In genomic region chr14:121825521-121826445, GRCm38 (mm10) we compare ENCODE assay signal across 10 mouse cellular contexts. TPM values are rescaled to one million over a fixed set of nuclear protein-coding genes. Genes with fewer than 3 reads are reported as not detected.
A peak's percentile ranks its signal among the peaks of the same experiment; 100 is the strongest.
DNase-seq lines count a peak whose midpoint lies in the region.
"Had no signal": no experiment of that assay in that cellular context is flagged by ENCODE, and none has a peak within 500 bp of the region (broad histone marks: within the 10 kb centered on the region; RNA-seq: fewer than 3 reads in every experiment).

No protein-coding gene starts in this region.

- peaks cover 14% of the 10 kb centered on the region; the same call in 1 of the 2 replicates for H3K9me3 ChIP-seq in hindbrain, embryonic 10.5 days
- H3K9me3 ChIP-seq: megakaryocyte, embryonic 14.5 days had no signal

- H3K27ac ChIP-seq in hindbrain, embryonic 10.5 days: no peak overlapping the region

- H3K4me3 ChIP-seq in hindbrain, embryonic 10.5 days: no peak overlapping the region
- H3K4me3 ChIP-seq: erythroblast, embryonic 14.5 days; megakaryocyte, embryonic 14.5 days had no signal

- 80% methylated on average over 10 of the region's 10 CpGs for WGBS in hindbrain, embryonic 10.5 days

- peak; percentile 38 for DNase-seq in gastrocnemius, postnatal 25 days
- DNase-seq in gastrocnemius, postnatal 4 days (ENCODE audit: low spot score in 2 of 2): no peak
- DNase-seq in 3134 (ENCODE audit: extremely low read depth, insufficient read length, low spot score): peak; percentile 66
- DNase-seq in cerebellum, postnatal 14 days: peak; percentile 50 to 59
- peak; percentile 24 for DNase-seq in layer of hippocampus, adult 9-11 months
- DNase-seq in telencephalon, adult 2 months (ENCODE audit: low read depth, low spot score): peak; percentile 76
- DNase-seq in thymus, postnatal 10 days (ENCODE audit: low spot score in 2 of 2): no peak
- DNase-seq in hindbrain, embryonic 10.5 days (ENCODE audit: low spot score): no peak

- peaks cover 15% of the 10 kb centered on the region for H3K4me1 ChIP-seq in hindbrain, embryonic 10.5 days (replicated peaks)
- H3K4me1 ChIP-seq: megakaryocyte, embryonic 14.5 days had no signal

- H3K27me3 ChIP-seq in hindbrain, embryonic 10.5 days (ENCODE audit: insufficient read depth, poor library complexity, severe bottlenecking): no peaks in the 10 kb centered on the region
- H3K27me3 ChIP-seq: megakaryocyte, embryonic 14.5 days had no signal

- no peaks in the 10 kb centered on the region for H3K36me3 ChIP-seq in hindbrain, embryonic 10.5 days

RNA-seq across cellular contexts. Expression of gene Dock9, which starts 28.1 kb away (rescaled TPM):
- total RNA-seq in gastrocnemius, postnatal 25 days (2021): 10 to 100 TPM; 14.5 to 17.2 TPM
- total RNA-seq in gastrocnemius, postnatal 4 days (2021): 10 to 100 TPM; 40.2 to 44.6 TPM
- polyA plus RNA-seq in hindbrain, embryonic 10.5 days (2016; fragmentation: Nextera tagmentation; extraction: Ambion mirVana): 3.3 and 3.4 TPM in 2 replicates

RNA-seq across cellular contexts. Expression of gene Ubac2, which starts 52.6 kb away (rescaled TPM):
- total RNA-seq in gastrocnemius, postnatal 25 days (2021): 10 to 100 TPM; 22.9 to 24.4 TPM
- total RNA-seq in gastrocnemius, postnatal 4 days (2021): 10 to 100 TPM; 28.4 to 30.6 TPM
- polyA plus RNA-seq in hindbrain, embryonic 10.5 days (2016; fragmentation: Nextera tagmentation; extraction: Ambion mirVana): 69.4 and 70.9 TPM in 2 replicates

Comparison
In these comparisons a context has a peak if more than half of its experiments do, and no peak if none do; other contexts are left out.
1. DNase-seq: peak in gastrocnemius, postnatal 25 days (single experiment), 3134 (single experiment), cerebellum, postnatal 14 days (2 of 2), layer of hippocampus, adult 9-11 months (single experiment) and telencephalon, adult 2 months (single experiment); none in gastrocnemius, postnatal 4 days (0 of 2), thymus, postnatal 10 days (0 of 2) and hindbrain, embryonic 10.5 days (single experiment).